Mouse (Mus musculus) layer of hippocampus, adult 8-10 months (tissue): Measurements from ENCODE around the gene Cers4. TPM values are rescaled to one million over a fixed set of nuclear protein-coding genes. Genes with fewer than 3 reads are reported as not detected.

Experiments used
- total RNA-seq, 4 experiments: library from RNA; stranded (reverse); gene quantifications; 2 replicates each; pipeline ENCODE4 v1.2.4; 2022

The Cers4 gene
- total RNA-seq, 4 experiments from 2014 or later = 44.9 to 55.7 (median 52.0) TPM

Other genes with a start within 250 kb of the Cers4 start
- 10 to 100 TPM; 12.8 to 19.2 (median 16.5) TPM for gene Tgfbr3l, start 244.8 kb upstream of the Cers4 start, total RNA-seq
- 10 to 100 TPM; 27.5 to 36.9 (median 32.2) TPM for gene Snapc2, start 239.9 kb upstream of the Cers4 start, total RNA-seq
- gene Ctxn1, start 233.8 kb upstream of the Cers4 start, total RNA-seq = 100 to 1,000 TPM; 421 to 475 (median 460) TPM
- 10 to 100 TPM; 65.1 to 80.9 (median 70.8) TPM for gene Timm44, start 217.1 kb upstream of the Cers4 start, total RNA-seq
- gene Ccl25, start 167.8 kb upstream of the Cers4 start, total RNA-seq = 10 to 100 TPM; 21.2 to 31.6 (median 24.3) TPM
- 10 to 100 TPM; 69.3 to 80.9 (median 76.7) TPM for gene Elavl1, start 167.6 kb upstream of the Cers4 start, total RNA-seq
- gene Zfp958, start 120.1 kb downstream of the Cers4 start, total RNA-seq = 10 to 100 TPM; 10.6 to 17.5 (median 14.9) TPM